Mouse (Mus musculus) heart, embryonic 10.5 days (tissue): ENCODE measurements at regions not wholly inside any gene's neighbourhood (a gene's known extent, or its start where the extent isn't known, plus 50 kb on each side); places are given as distances from the start of the nearest gene placed in this dataset.

Experiments used
- DNase-seq: peaks from one replicate; pipeline ENCODE4 v3.0.0-alpha.2; 2017; ENCODE audit warnings: low spot score
- H3K27ac ChIP-seq: fragments of 300-500 bp; sonication (generic); 2 replicates; pipeline ENCODE4 v1.5.1; 2016; ENCODE audit warnings: mild to moderate bottlenecking
- H3K27me3 ChIP-seq: fragments of 300-500 bp; sonication (generic); 2 replicates; pipeline ENCODE4 v1.6.1; 2016; ENCODE audit warnings: mild to moderate bottlenecking; ENCODE audit not compliant: poor library complexity, insufficient read depth, severe bottlenecking
- H3K36me3 ChIP-seq: fragments of 300-500 bp; sonication (generic); 2 replicates; pipeline ENCODE4 v1.6.1; 2016; ENCODE audit warnings: mild to moderate bottlenecking, moderate library complexity
- H3K4me1 ChIP-seq: fragments of 300-500 bp; sonication (generic); 2 replicates; pipeline ENCODE4 v1.6.1; 2016; ENCODE audit warnings: mild to moderate bottlenecking
- H3K4me3 ChIP-seq: fragments of 300-500 bp; sonication (generic); 2 replicates; pipeline ENCODE4 v1.5.1; 2016; ENCODE audit warnings: mild to moderate bottlenecking, moderate library complexity
- H3K9me3 ChIP-seq: fragments of 300-500 bp; sonication (generic); 2 replicates; pipeline ENCODE4 v1.6.1; 2016; ENCODE audit warnings: mild to moderate bottlenecking, moderate library complexity
- WGBS: fragments of 180-500 bp; shearing (Covaris S2); methylation state at CpG from one replicate; pipeline ENCODE4 v1.1.7; 2016; 5-methylcytosine and 5-hydroxymethylcytosine counted together

DNA sequence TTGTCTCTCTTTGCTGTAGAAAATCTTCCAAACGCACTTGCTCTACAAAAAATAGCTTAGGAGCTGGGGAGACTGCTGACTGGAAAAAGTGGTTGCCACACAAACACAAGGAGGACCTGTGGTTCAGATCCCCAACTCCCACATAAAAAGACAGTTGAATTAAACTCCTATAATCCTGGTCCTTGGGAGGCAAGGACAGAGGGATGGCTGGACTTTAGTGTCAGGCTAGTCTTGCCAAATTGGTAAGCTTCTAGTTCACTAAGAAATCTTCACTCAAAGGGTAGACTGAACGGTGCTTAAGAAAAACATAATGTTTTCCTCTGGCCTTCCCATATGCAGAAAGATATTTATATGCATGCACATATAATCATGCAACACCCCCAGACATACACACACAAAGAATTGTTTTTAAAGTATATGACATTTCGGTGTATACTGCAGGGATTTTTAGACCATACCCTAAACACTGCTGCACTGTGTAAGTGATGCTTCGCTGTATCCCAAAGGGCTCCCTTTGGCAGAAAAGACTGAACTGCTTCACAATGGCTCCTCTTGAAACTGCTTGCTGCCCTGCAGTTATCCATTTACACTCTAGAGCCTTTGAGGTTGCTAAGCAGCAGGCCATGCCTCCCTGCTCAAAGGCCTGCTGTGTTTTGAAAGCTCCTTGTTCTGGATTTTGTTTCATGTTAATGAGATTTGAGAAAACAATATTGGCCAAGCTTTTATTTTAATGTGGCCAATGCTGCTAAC is 1299.3 kb downstream of the Zfp704 start:
- Histone ChIP-seq H3K36me3 (no peaks in the 10 kb centered on the region), H3K27me3 (no peaks in the 10 kb centered on the region), H3K4me3 (no peak overlapping the region), H3K4me1 (no peaks in the 10 kb centered on the region), H3K9me3 (no peaks in the 10 kb centered on the region), H3K27ac (no peak overlapping the region)
- WGBS = 73% methylated on average over 4 of the region's 4 CpGs
- no peak for DNase-seq

DNA sequence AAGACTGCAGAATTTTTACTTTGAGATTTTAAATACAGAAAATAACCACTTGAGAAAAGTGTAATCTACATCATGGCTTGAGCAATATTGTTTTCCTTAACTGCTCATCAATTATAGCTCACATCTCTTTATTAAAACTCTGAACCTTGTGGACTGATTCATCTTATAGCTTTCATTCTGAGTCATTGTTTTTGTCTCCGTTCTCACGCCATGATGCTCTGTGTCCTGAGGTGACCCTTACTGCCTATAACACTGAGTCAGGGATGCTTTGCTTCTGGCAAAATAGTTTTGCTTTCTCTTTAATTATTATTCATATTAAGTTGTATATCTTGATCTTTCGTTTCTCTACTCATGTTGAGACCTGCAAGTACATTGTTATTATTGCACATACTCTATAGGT is 1302.6 kb downstream of the Zfp704 start:
- 70% methylated on average over 3 of the region's 3 CpGs for WGBS
- Histone ChIP-seq H3K36me3 (no peaks in the 10 kb centered on the region), H3K9me3 (no peaks in the 10 kb centered on the region), H3K27ac (no peak overlapping the region), H3K27me3 (no peaks in the 10 kb centered on the region), H3K4me3 (no peak overlapping the region), H3K4me1 (no peaks in the 10 kb centered on the region)
- DNase-seq = no peak

DNA sequence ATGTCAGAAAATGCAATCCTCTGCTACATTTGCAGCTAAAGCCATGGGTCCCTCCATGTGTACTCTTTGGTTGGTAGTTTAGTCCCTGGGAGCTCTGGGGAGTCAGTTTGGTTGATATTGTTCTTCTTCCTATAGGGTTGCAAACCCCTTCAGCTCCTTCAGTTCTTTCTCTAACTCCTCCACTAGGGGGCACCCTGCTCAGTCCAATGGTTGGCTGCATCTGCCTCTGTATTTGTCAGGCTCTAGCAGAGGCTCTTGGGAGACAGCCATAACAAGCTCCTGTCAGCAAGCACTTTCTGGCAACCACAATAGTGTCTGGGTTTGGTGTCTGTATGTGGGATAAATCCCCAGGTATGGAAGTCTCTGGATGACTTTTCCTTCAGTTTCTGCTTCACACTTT is 1305.1 kb downstream of the Zfp704 start:
- H3K36me3 ChIP-seq = no peaks in the 10 kb centered on the region
- no peaks in the 10 kb centered on the region for H3K27me3 ChIP-seq
- no peak for DNase-seq
- H3K27ac ChIP-seq = no peak overlapping the region
- H3K9me3 ChIP-seq = no peaks in the 10 kb centered on the region
- no peak overlapping the region for H3K4me3 ChIP-seq
- no peaks in the 10 kb centered on the region for H3K4me1 ChIP-seq

DNA sequence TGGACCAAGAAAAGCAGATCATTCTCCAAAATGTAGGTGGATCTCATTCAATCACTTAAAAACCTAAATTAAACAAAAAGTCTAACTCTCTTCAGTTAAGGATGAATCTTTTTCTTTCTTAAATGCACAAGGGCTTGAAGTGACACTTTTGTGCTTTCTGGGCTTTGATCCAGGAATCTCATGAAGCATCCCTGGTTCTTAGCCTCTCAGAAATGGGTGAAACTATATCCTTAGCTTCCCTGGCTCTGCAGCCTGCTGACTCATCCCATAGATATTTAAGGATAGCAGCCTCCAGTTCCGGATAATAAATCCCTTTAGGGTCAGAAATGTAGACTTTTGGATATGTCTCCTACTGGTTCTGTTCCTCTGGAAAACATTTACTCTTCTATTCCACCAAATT is 1316.8 kb downstream of the Zfp704 start:
- H3K4me3 ChIP-seq = no peak overlapping the region
- H3K27ac ChIP-seq = no peak overlapping the region
- H3K27me3 ChIP-seq = no peaks in the 10 kb centered on the region
- no peak for DNase-seq
- H3K4me1 ChIP-seq = no peaks in the 10 kb centered on the region
- 68% methylated on average over 1 of the region's 1 CpGs for WGBS
- no peaks in the 10 kb centered on the region for H3K9me3 ChIP-seq
- H3K36me3 ChIP-seq = no peaks in the 10 kb centered on the region

DNA sequence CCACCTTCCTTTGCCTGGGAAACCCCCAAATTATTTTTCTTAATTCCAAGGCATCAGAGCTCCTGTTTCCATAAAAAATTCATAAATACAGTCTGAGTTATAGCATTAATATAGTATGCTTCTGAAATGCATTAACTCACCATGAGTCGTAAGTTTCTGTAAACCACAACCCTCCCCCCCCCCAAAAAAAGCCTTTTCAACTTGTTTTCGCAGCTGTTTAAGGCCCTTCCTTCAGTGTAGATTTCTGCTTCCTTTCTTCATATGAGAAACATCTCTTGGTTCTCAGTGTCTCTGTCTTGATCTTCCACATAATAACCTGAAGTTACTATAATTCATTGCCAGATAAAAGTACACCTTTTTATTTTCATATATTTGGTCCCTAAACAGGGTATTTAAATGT is 1320.3 kb downstream of the Zfp704 start:
- 83% methylated on average over 2 of the region's 2 CpGs for WGBS
- DNase-seq = no peak
- Histone ChIP-seq H3K9me3 (no peaks in the 10 kb centered on the region), H3K4me3 (no peak overlapping the region), H3K27me3 (no peaks in the 10 kb centered on the region), H3K36me3 (no peaks in the 10 kb centered on the region), H3K4me1 (no peaks in the 10 kb centered on the region), H3K27ac (no peak overlapping the region)

DNA sequence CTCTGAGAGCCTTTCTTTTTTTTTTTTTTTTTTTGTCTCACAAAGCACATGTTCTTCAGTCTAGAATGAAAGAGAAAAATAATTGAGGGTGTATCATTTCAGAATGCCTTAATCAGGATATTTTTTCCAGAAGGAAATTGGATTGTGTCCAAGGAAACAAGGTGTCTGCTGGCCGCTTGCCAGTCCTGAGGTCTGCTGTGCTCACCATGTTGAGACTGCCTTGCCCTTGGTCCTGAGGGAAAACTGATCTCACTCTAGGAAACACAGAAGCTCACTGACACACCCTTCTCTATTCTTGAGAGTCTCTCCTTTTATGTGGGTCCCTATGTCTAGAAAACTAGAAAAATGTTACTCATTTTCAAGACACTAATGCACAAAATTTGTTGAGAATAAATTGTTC is 1321.4 kb downstream of the Zfp704 start:
- H3K9me3 ChIP-seq = no peaks in the 10 kb centered on the region
- 50% methylated on average over 1 of the region's 1 CpGs for WGBS
- no peak for DNase-seq
- no peak overlapping the region for H3K4me3 ChIP-seq
- no peaks in the 10 kb centered on the region for H3K27me3 ChIP-seq
- H3K36me3 ChIP-seq = no peaks in the 10 kb centered on the region
- no peaks in the 10 kb centered on the region for H3K4me1 ChIP-seq
- no peak overlapping the region for H3K27ac ChIP-seq

DNA sequence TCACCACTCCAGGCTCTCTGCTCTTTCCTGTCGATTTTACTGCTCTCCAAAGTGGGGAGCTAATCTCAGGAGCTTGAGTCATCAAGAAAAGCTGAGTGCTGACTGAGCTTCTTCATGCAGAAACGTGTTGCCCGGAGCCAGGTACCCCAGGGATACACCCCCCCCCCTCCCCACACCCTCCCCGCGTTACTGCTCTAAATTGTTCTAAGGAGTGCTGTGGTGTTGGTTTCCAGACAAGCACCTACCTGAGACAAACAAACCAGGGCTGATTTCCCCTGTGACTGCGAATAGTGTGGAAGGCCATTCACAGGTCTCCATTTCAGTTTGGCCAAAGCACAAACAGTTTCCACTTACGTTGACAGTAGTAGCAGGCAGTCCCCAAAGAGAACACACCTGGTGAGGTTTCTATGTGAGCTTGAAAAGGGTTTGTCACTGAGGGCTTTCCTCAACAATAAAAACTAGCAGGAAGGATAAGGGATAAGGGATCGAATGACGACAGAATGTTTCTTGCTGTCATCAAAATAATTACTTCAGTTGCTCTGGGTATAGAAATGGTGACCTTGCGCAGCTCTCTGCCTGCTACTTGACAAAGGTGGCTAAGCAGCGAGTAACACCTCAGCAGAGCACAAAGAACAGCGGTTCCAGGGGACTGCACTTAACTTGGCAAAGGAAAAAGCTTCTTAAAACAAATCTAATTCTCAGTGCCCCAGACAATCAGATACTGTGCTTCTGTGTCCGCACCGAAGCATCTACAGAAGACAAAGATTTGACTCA is 1325.0 kb downstream of the Zfp704 start:
- H3K27ac ChIP-seq = no peak overlapping the region
- H3K4me1 ChIP-seq = no peaks in the 10 kb centered on the region
- no peaks in the 10 kb centered on the region for H3K9me3 ChIP-seq
- DNase-seq = no peak
- 65% methylated on average over 14 of the region's 14 CpGs for WGBS
- no peak overlapping the region for H3K4me3 ChIP-seq
- H3K36me3 ChIP-seq = no peaks in the 10 kb centered on the region
- no peaks in the 10 kb centered on the region for H3K27me3 ChIP-seq

DNA sequence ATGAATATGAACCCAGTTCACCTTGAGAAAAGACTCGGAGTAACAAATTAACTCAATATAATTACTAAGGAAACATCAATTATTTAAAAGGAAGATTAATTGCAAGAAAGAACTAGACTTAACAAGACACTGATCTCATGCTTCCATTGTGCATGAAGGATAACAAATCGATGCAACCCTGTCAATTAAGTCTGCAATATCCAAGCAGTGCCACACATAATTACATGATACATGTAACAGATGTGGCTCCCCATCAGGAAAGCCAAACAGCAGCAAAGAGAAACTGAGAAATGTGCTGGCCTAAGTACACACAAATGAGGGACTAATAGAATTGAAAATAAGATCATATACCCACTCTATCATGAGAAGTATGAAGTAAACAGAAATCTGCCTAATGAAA is 1327.5 kb downstream of the Zfp704 start:
- Histone ChIP-seq H3K4me1 (no peaks in the 10 kb centered on the region), H3K4me3 (no peak overlapping the region), H3K27me3 (no peaks in the 10 kb centered on the region), H3K9me3 (no peaks in the 10 kb centered on the region), H3K36me3 (no peaks in the 10 kb centered on the region), H3K27ac (no peak overlapping the region)
- 75% methylated on average over 2 of the region's 2 CpGs for WGBS
- no peak for DNase-seq

DNA sequence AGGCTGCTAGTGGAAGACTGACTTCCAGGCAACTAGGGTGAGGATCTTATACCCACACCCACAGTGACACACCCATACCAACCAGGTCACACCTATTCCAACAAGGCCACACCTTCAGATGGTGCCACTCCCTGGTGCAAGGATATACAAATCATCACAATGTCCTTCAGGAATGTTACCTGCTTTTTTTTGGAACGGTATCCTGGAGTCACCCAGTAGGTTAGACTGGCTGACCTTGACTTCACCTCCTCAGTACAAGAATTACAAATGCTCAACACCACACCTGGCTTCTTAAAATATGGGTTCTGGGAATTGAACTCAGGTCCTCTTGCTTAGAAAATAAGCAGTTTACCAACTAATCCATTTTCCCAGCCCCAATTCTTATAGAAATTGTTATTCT is 1333.2 kb downstream of the Zfp704 start:
- no peak for DNase-seq
- Histone ChIP-seq H3K27ac (no peak overlapping the region), H3K4me3 (no peak overlapping the region), H3K36me3 (no peaks in the 10 kb centered on the region), H3K9me3 (no peaks in the 10 kb centered on the region), H3K4me1 (no peaks in the 10 kb centered on the region), H3K27me3 (no peaks in the 10 kb centered on the region)
- WGBS = 79% methylated on average over 1 of the region's 1 CpGs

DNA sequence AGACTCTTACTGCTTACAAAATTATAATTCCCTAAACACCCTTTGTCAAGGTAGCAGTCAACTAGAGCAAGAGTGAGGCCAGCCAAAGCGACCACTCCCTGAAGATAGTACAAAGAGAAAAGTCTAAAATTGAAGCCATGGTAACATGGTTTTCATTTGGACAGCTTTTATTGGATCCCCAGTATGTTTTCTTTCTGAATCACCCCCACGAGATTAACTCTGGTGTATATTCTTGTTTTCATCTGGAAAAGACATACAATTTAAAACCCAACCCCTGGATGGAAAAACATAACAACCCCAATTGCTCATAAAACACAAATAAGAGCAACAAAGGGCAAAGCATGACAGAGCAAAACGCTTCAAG is 1339.0 kb downstream of the Zfp704 start:
- no peak for DNase-seq
- 70% methylated on average over 3 of the region's 3 CpGs for WGBS
- H3K27me3 ChIP-seq = no peaks in the 10 kb centered on the region

DNA sequence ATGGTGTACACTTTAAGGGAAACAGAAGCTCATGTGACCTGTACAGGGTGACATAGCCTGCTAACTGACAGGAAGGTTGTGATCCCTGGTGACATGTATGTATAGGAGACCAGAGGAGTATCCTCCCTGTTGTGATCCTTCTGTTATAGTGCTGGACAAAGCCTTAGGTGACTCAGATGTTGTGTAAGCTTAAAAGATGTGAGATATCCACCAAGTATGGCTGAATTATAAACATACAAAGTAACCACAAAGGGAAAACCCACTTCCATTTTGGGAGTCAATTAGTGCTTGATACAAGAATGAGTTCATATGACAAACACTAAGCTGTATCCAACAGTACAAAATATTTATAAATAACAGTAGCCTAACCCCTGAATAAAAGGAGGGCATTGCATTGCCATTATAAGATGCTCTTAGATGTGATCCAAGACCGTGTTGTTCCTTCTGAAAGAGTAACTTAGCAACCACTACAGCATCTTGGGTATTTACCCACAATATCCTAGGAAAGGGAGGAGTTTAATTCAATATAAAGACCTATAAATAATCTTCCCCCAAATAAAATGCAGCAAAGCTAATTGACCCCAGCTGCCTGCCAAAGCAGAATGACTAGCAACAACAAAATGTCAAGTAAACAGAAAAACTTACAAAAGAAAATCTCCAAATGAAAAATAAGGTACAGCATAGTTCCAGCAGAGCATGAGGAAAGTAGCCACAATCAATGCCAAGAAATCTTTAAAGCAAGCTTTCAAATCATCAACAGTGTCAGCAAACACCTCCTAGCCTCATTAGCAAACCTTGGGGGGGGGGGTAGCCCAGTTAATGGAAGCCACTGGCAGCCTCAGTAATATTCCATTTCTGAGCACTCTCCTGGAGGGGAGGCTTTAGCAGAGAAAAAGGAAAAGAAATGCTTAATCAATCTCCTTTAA is 1339.6 kb downstream of the Zfp704 start:
- Histone ChIP-seq H3K4me3 (no peak overlapping the region), H3K27me3 (no peaks in the 10 kb centered on the region), H3K4me1 (no peaks in the 10 kb centered on the region), H3K9me3 (no peaks in the 10 kb centered on the region), H3K27ac (no peak overlapping the region), H3K36me3 (no peaks in the 10 kb centered on the region)
- 73% methylated on average over 1 of the region's 1 CpGs for WGBS
- DNase-seq = no peak

More for the DNA sequence above, 1339.0 kb downstream of the Zfp704 start:
- Histone ChIP-seq H3K27ac (no peak overlapping the region), H3K4me3 (no peak overlapping the region), H3K36me3 (no peaks in the 10 kb centered on the region), H3K4me1 (no peaks in the 10 kb centered on the region), H3K9me3 (no peaks in the 10 kb centered on the region)

DNA sequence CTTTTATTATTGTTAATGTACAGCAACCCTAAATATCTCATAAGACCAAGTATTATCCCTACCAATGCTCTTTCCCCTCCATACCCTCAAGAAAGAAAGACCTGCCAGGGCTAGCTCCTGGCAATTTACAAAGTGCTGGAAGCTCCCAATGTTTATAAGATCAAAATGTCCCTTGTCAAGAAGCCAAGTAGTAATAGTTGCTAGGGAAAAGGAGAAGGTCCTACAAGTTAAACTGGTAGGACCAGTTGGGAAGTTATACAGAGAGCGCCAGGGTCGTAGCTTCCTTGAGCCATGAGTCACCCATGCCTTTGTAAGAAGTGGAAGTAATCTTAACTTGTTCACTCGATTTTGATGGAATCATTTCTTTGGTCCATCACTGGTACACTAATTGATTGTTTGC is 1344.1 kb downstream of the Zfp704 start:
- Histone ChIP-seq H3K4me1 (no peaks in the 10 kb centered on the region), H3K36me3 (no peaks in the 10 kb centered on the region), H3K27ac (no peak overlapping the region), H3K4me3 (no peak overlapping the region), H3K27me3 (no peaks in the 10 kb centered on the region), H3K9me3 (no peaks in the 10 kb centered on the region)
- WGBS = 75% methylated on average over 3 of the region's 3 CpGs
- DNase-seq = no peak
